Mouse (Mus musculus): ENCODE measurements at regions not wholly inside any gene's neighbourhood (a gene's known extent, or its start where the extent isn't known, plus 50 kb on each side); places are given as distances from the start of the nearest gene placed in this dataset.

- peak; percentile 51 to 70 for DNase-seq
These were observed 97.5 kb upstream of the Dlx2 start for GRCm38 (mm10) chr2:71644038-71644470.

GRCm38 (mm10) chr2:71647914-71648497, 97.4 kb upstream of the Itga6 start:
- no peak for DNase-seq

GRCm38 (mm10) chr2:71651662-71652061, 93.8 kb upstream of the Itga6 start:
- no peak for DNase-seq

GRCm38 (mm10) chr2:71652261-71652801, 93.1 kb upstream of the Itga6 start:
- peak; percentile 47 to 72 for DNase-seq

- peak; percentile 12 to 26 for DNase-seq
These were observed 90.5 kb upstream of the Itga6 start for GRCm38 (mm10) chr2:71654817-71655503.

GRCm38 (mm10) chr2:71655504-71656390, 89.7 kb upstream of the Itga6 start:
- DNase-seq = peak in 1 of 2 experiments; percentile 10

- no peak for DNase-seq
These were observed 88.7 kb upstream of the Itga6 start for GRCm38 (mm10) chr2:71656611-71657244.

- DNase-seq = no peak
These were observed 84.0 kb upstream of the Itga6 start for GRCm38 (mm10) chr2:71661438-71661837.

GRCm38 (mm10) chr2:71661986-71662385, 83.4 kb upstream of the Itga6 start:
- no peak for DNase-seq

- no peak for DNase-seq
These were observed 82.0 kb upstream of the Itga6 start for GRCm38 (mm10) chr2:71663453-71663852.

- DNase-seq = no peak
These were observed 78.5 kb upstream of the Itga6 start for GRCm38 (mm10) chr2:71666927-71667326.

- no peak for DNase-seq
These were observed 77.7 kb upstream of the Itga6 start for GRCm38 (mm10) chr2:71667746-71668145.

- DNase-seq = no peak
These were observed 75.1 kb upstream of the Itga6 start for GRCm38 (mm10) chr2:71670228-71670790.

GRCm38 (mm10) chr2:71670882-71671281, 74.5 kb upstream of the Itga6 start:
- peak; percentile 65 to 72 for DNase-seq

GRCm38 (mm10) chr2:71673087-71673920, 72.1 kb upstream of the Itga6 start:
- peak; percentile 84 to 85 for DNase-seq

- no peak for DNase-seq
These were observed 64.7 kb upstream of the Itga6 start for GRCm38 (mm10) chr2:71680746-71681145.

GRCm38 (mm10) chr2:71681148-71681547, 64.3 kb upstream of the Itga6 start:
- DNase-seq = no peak

GRCm38 (mm10) chr2:71683375-71683774, 62.0 kb upstream of the Itga6 start:
- no peak for DNase-seq

- DNase-seq = no peak
These were observed 60.2 kb upstream of the Itga6 start for GRCm38 (mm10) chr2:71685239-71685638.

GRCm38 (mm10) chr2:71689041-71689440, 56.4 kb upstream of the Itga6 start:
- no peak for DNase-seq

Measured in kidney, postnatal 36 days (tissue).